9 mouse cellular contexts compared by ENCODE assay signal in the genomic region with DNA sequence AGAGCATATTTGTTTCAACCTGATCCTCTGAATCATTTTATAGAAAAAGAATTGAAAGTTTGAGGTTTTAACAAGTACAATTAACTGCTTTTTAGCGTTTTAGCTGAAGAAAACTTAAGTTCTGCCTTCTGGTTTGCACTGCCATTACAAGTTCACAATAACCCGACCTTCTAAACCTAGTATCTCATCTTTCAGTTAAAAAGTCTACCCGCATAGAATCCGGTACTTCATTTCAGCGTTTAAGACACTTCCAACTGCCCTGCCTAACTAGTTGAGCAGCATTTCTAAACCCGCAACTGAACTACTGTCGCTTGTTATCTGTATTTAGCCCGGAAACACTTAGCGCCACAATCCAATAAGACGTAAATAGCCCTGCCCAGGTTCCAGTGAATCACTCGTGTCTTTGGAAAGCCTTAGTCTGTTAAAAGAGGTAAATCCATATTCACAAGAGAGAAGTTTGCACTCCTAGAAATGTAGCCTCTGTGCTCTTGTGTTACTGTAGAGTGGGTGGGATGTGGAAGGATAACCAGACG. TPM values are rescaled to one million over a fixed set of nuclear protein-coding genes. Genes with fewer than 3 reads are reported as not detected.
DNase-seq lines count a peak whose midpoint lies in the region; ATAC-seq and TF ChIP-seq lines count a peak whose summit lies in the region.
"Had no signal": no experiment of that assay in that cellular context is flagged by ENCODE, and none has a peak within 500 bp of the region (broad histone marks: within the 10 kb centered on the region; RNA-seq: fewer than 3 reads in every experiment).

No protein-coding gene starts in this region.

- no peak for ATAC-seq in heart, postnatal 0 days (ENCODE audit: insufficient read depth, low read depth)
- ATAC-seq in liver, embryonic 16.5 days (ENCODE audit: low read depth) = no peak

- peaks cover 3% of the 10 kb centered on the region; the same call in 1 of the 2 replicates for H3K36me3 ChIP-seq in heart, embryonic 10.5 days
- H3K36me3 ChIP-seq in ES-Bruce4 (ENCODE audit: control insufficient read depth, insufficient read depth, low read length, poor library complexity, severe bottlenecking) = no peaks in the 10 kb centered on the region
- H3K36me3 ChIP-seq in heart, postnatal 0 days (replicated peaks; ENCODE audit: control insufficient read depth, insufficient read depth, low read length) = no peaks in the 10 kb centered on the region
- H3K36me3 ChIP-seq in liver, embryonic 16.5 days (ENCODE audit: control insufficient read depth, insufficient read depth) = no peaks in the 10 kb centered on the region

- no peak for TF ChIP-seq POLR2A in ES-Bruce4 (IDR thresholded peaks at IDR 0.05; ENCODE audit: insufficient read depth, low read length)

- H3K4me3 ChIP-seq in heart, embryonic 10.5 days = peak overlapping the region; percentile 73
- no peak overlapping the region for H3K4me3 ChIP-seq in ES-Bruce4 (ENCODE audit: low read depth, low read length)
- peak overlapping the region; percentile 82 for H3K4me3 ChIP-seq in heart, postnatal 0 days (ENCODE audit: low read depth, low read length)
- H3K4me3 ChIP-seq in liver, embryonic 16.5 days (ENCODE audit: low read depth, low read length) = peak overlapping the region; percentile 80

- H3K9ac ChIP-seq in ES-Bruce4 (ENCODE audit: low read depth, poor library complexity, severe bottlenecking) = peak overlapping the region; percentile 64
- H3K9ac ChIP-seq in heart, postnatal 0 days (replicated peaks; ENCODE audit: low read depth, low read length) = peak overlapping the region; percentile 68
- peak overlapping the region; percentile 83 for H3K9ac ChIP-seq in liver, embryonic 16.5 days (ENCODE audit: low read depth, low read length)

- no peak for DNase-seq in heart, embryonic 10.5 days (ENCODE audit: low spot score)
- no peak for DNase-seq in heart, postnatal 4 days
- peak; percentile 34 for DNase-seq in heart, postnatal 0 days (ENCODE audit: low spot score)
- no peak for DNase-seq in urinary bladder, postnatal 10 days (ENCODE audit: low spot score)
- no peak for DNase-seq in left cerebral cortex, adult 8-10 months (ENCODE audit: low spot score in 2 of 2)
- DNase-seq in B cell, adult 2 months = no peak

- no peak for TF ChIP-seq EP300 in ES-Bruce4 (IDR thresholded peaks at IDR 0.05; ENCODE audit: insufficient read depth, low read depth, low read length)
- no peak for TF ChIP-seq EP300 in heart, postnatal 0 days (IDR thresholded peaks at IDR 0.05; ENCODE audit: low read depth)

- H3K4me2 ChIP-seq in heart, postnatal 0 days (ENCODE audit: low read depth, low read length) = peak overlapping the region; percentile 81
- H3K4me2 ChIP-seq in liver, embryonic 16.5 days (ENCODE audit: low read depth, low read length) = peak overlapping the region; percentile 75

- peaks cover 43% of the 10 kb centered on the region for H3K4me1 ChIP-seq in heart, embryonic 10.5 days
- H3K4me1 ChIP-seq in ES-Bruce4 (ENCODE audit: control insufficient read depth, insufficient read depth, low read length) = peaks cover 2% of the 10 kb centered on the region
- peaks cover 27% of the 10 kb centered on the region for H3K4me1 ChIP-seq in heart, postnatal 0 days (ENCODE audit: control insufficient read depth, insufficient read depth)
- H3K4me1 ChIP-seq in liver, embryonic 16.5 days (ENCODE audit: control insufficient read depth, low read depth, low read length) = peaks cover 42% of the 10 kb centered on the region

- 48% methylated on average over 12 of the region's 12 CpGs for WGBS in heart, embryonic 10.5 days
- WGBS in heart, postnatal 0 days = 38% methylated on average over 12 of the region's 12 CpGs
- 44% methylated on average over 12 of the region's 12 CpGs for WGBS in liver, embryonic 16.5 days (ENCODE audit: insufficient replicate concordance)

- H3K27ac ChIP-seq in heart, embryonic 10.5 days = peak overlapping the region; percentile 87
- H3K27ac ChIP-seq in ES-Bruce4 (ENCODE audit: insufficient read depth, low read length) = no peak overlapping the region
- peak overlapping the region; percentile 92 for H3K27ac ChIP-seq in heart, postnatal 0 days (ENCODE audit: low read depth)
- H3K27ac ChIP-seq in liver, embryonic 16.5 days (ENCODE audit: low read length) = peak overlapping the region; percentile 96; the same call in 1 of the 2 replicates

- TF ChIP-seq CTCF in ES-Bruce4 (IDR thresholded peaks at IDR 0.05; ENCODE audit: low read depth, low read length) = no peak
- TF ChIP-seq CTCF in heart, postnatal 0 days (IDR thresholded peaks at IDR 0.05; ENCODE audit: low read depth) = no peak

- H3K27me3 ChIP-seq in heart, embryonic 10.5 days (ENCODE audit: insufficient read depth, poor library complexity, severe bottlenecking) = no peaks in the 10 kb centered on the region
- H3K27me3 ChIP-seq in ES-Bruce4 (ENCODE audit: control insufficient read depth, insufficient read depth, low read length, poor library complexity, severe bottlenecking) = no peaks in the 10 kb centered on the region
- no peaks in the 10 kb centered on the region for H3K27me3 ChIP-seq in heart, postnatal 0 days (ENCODE audit: control insufficient read depth, insufficient read depth, low read length)
- H3K27me3 ChIP-seq in liver, embryonic 16.5 days (ENCODE audit: control insufficient read depth, insufficient read depth, low read depth, low read length) = no peaks in the 10 kb centered on the region

- no peaks in the 10 kb centered on the region for H3K9me3 ChIP-seq in heart, embryonic 10.5 days
- no peaks in the 10 kb centered on the region for H3K9me3 ChIP-seq in ES-Bruce4 (replicated peaks; ENCODE audit: control insufficient read depth, insufficient read depth, low read length, poor library complexity, severe bottlenecking)
- no peaks in the 10 kb centered on the region for H3K9me3 ChIP-seq in heart, postnatal 0 days (replicated peaks; ENCODE audit: control insufficient read depth, low read length)
- H3K9me3 ChIP-seq in liver, embryonic 16.5 days (replicated peaks; ENCODE audit: control insufficient read depth, low read length) = no peaks in the 10 kb centered on the region

RNA-seq across cellular contexts. Expression of a gene that starts 0.7 kb away (rescaled TPM):
- 66.0 and 89.0 TPM in 2 replicates for polyA plus RNA-seq in heart, embryonic 10.5 days (2016; fragmentation: Nextera tagmentation; extraction: Ambion mirVana)
- total RNA-seq in heart, postnatal 4 days (2021) = 10 to 100 TPM; 65.0 to 65.1 TPM
- polyA plus RNA-seq in ES-Bruce4 (2011; ENCODE audit: insufficient read depth, insufficient read length, low read depth, missing spikeins) = 102 and 109 TPM in 2 replicates
- 192 and 229 TPM in 2 replicates for total RNA-seq in heart, postnatal 0 days (2014; rRNA removed; ENCODE audit: low replicate concordance)
- 99.9 and 103 TPM in 2 replicates for polyA plus RNA-seq in heart, postnatal 0 days (2015; fragmentation: Nextera tagmentation; extraction: Ambion mirVana)
- 22.6 and 23.0 TPM in 2 replicates for polyA plus RNA-seq in liver, embryonic 16.5 days (2015; fragmentation: Nextera tagmentation; extraction: Ambion mirVana)
- total RNA-seq in left cerebral cortex, adult 8-10 months (2022) = 10 to 100 TPM; 53.6 to 66.2 (median 59.0) TPM

RNA-seq across cellular contexts. Expression of a gene that starts 0.8 kb away (rescaled TPM):
- polyA plus RNA-seq in heart, embryonic 10.5 days (2016; fragmentation: Nextera tagmentation; extraction: Ambion mirVana) = 298 and 356 TPM in 2 replicates
- total RNA-seq in heart, postnatal 4 days (2021) = 100 to 1,000 TPM; 132 to 145 TPM
- polyA plus RNA-seq in ES-Bruce4 (2011; ENCODE audit: insufficient read depth, insufficient read length, low read depth, missing spikeins) = 119 and 129 TPM in 2 replicates
- 267 and 313 TPM in 2 replicates for total RNA-seq in heart, postnatal 0 days (2014; rRNA removed; ENCODE audit: low replicate concordance)
- 389 and 395 TPM in 2 replicates for polyA plus RNA-seq in heart, postnatal 0 days (2015; fragmentation: Nextera tagmentation; extraction: Ambion mirVana)
- polyA plus RNA-seq in liver, embryonic 16.5 days (2015; fragmentation: Nextera tagmentation; extraction: Ambion mirVana) = 205 and 226 TPM in 2 replicates
- total RNA-seq in left cerebral cortex, adult 8-10 months (2022) = 100 to 1,000 TPM; 107 to 115 (median 113) TPM

RNA-seq across cellular contexts. Expression of a gene that starts 30.0 kb away (rescaled TPM):
- 0.08 TPM in 1 of 2 replicates, not detected in the other for polyA plus RNA-seq in heart, embryonic 10.5 days (2016; fragmentation: Nextera tagmentation; extraction: Ambion mirVana)
- total RNA-seq in heart, postnatal 4 days (2021) = not detected
- not detected in 2 replicates for polyA plus RNA-seq in ES-Bruce4 (2011; ENCODE audit: insufficient read depth, insufficient read length, low read depth, missing spikeins)
- total RNA-seq in heart, postnatal 0 days (2014; rRNA removed; ENCODE audit: low replicate concordance) = not detected in 2 replicates
- polyA plus RNA-seq in heart, postnatal 0 days (2015; fragmentation: Nextera tagmentation; extraction: Ambion mirVana) = not detected in 2 replicates
- polyA plus RNA-seq in liver, embryonic 16.5 days (2015; fragmentation: Nextera tagmentation; extraction: Ambion mirVana) = not detected in 2 replicates
- not detected for total RNA-seq in left cerebral cortex, adult 8-10 months (2022)
- total RNA-seq: layer of hippocampus, postnatal 14 days had no signal
